Mouse (Mus musculus) hindbrain, embryonic 15.5 days (tissue): ENCODE results near the gene Hkdc1. TPM values are rescaled to one million over a fixed set of nuclear protein-coding genes. Genes with fewer than 3 reads are reported as not detected.
"Not testable (repeated sequence)": the region's sequence is repeated elsewhere in the genome, so short reads cannot be mapped to it uniquely, and the experiment has no call there.

Source experiments
- ATAC-seq: fragments of 200-750 bp; cut with Nextera tagmentation; 2 replicates; pipeline ENCODE4 v1.8.0; 2017; ENCODE audit warnings: low read depth, moderate number of reproducible peaks, moderate TSS enrichment; ENCODE audit not compliant: low FRiP score
- H3K27ac ChIP-seq: fragments of 300-500 bp; sonication (generic); replicated peaks from 2 replicates; pipeline ENCODE4 v1.5.1; 2015; ENCODE audit warnings: mild to moderate bottlenecking, inconsistent platforms
- H3K27me3 ChIP-seq: fragments of 300-500 bp; sonication (generic); 2 replicates; pipeline ENCODE4 v1.6.1; 2015; ENCODE audit warnings: control low read depth, inconsistent platforms
- H3K36me3 ChIP-seq: fragments of 300-500 bp; sonication (generic); 2 replicates; pipeline ENCODE4 v1.6.1; 2015; ENCODE audit warnings: control low read depth, inconsistent platforms
- H3K4me1 ChIP-seq: fragments of 300-500 bp; sonication (generic); replicated peaks from 2 replicates; pipeline ENCODE4 v1.6.1; 2015; ENCODE audit warnings: control low read depth, inconsistent platforms
- H3K4me2 ChIP-seq: fragments of 300-500 bp; sonication (generic); 2 replicates; pipeline ENCODE4 v1.6.1; 2015; ENCODE audit warnings: moderate library complexity, mild to moderate bottlenecking, inconsistent platforms
- H3K4me3 ChIP-seq: fragments of 300-500 bp; sonication (generic); 2 replicates; pipeline ENCODE4 v1.5.1; 2015; ENCODE audit warnings: mild to moderate bottlenecking, inconsistent platforms
- H3K9ac ChIP-seq: fragments of 300-500 bp; sonication (generic); 2 replicates; pipeline ENCODE4 v1.6.1; 2015; ENCODE audit warnings: inconsistent platforms
- H3K9me3 ChIP-seq: fragments of 300-500 bp; sonication (generic); 2 replicates; pipeline ENCODE4 v1.6.1; 2016; ENCODE audit warnings: control low read depth, inconsistent platforms
- WGBS: fragments of 180-500 bp; shearing (Covaris S2); methylation state at CpG from one replicate; pipeline ENCODE4 v1.1.7; 2015; 5-methylcytosine and 5-hydroxymethylcytosine counted together
- polyA plus RNA-seq: library from polyadenylated mRNA; unstranded; fragments of >200 nt; fragmentation: Nextera tagmentation; extraction: Ambion mirVana; gene quantifications from 2 replicates; pipeline ENCODE4 v1.2.1, GENCODE M21; 2015

Gene Hkdc1
- polyA plus RNA-seq = 0.59 and 0.97 TPM in 2 replicates

- 34% methylated on average over 15 of the region's 15 CpGs for WGBS
- Histone ChIP-seq H3K4me1 (no peaks in the 10 kb centered on the region), H3K27ac (no peak within 1 kb of the TSS), H3K9ac (no peak within 1 kb of the TSS), H3K4me3 (no peak within 1 kb of the TSS), H3K9me3 (no peaks in the 10 kb centered on the region), H3K36me3 (no peaks in the 10 kb centered on the region), H3K27me3 (no peaks in the 10 kb centered on the region), H3K4me2 (no peak within 1 kb of the TSS)
- no peak for ATAC-seq
Measured at GRCm38 (mm10) chr10:62422255-62422654, at the start of gene Hkdc1. Gene Hkdc1 (minus strand): TSS chr10:62422491.

- WGBS = 56% methylated on average over 5 of the region's 5 CpGs
- no peak overlapping the region for H3K4me2 ChIP-seq
- no peak overlapping the region for H3K9ac ChIP-seq
- H3K9me3 ChIP-seq = no peaks in the 10 kb centered on the region
- no peak overlapping the region for H3K27ac ChIP-seq
- H3K27me3 ChIP-seq = no peaks in the 10 kb centered on the region
- H3K4me1 ChIP-seq = no peaks in the 10 kb centered on the region
- no peak overlapping the region for H3K4me3 ChIP-seq
- H3K36me3 ChIP-seq = peaks cover 7% of the 10 kb centered on the region; the same call in 1 of the 2 replicates
- no peak for ATAC-seq
Measured at GRCm38 (mm10) chr10:62471105-62471504, 48.8 kb upstream of the Hkdc1 start.

- Histone ChIP-seq H3K36me3 (peaks cover 7% of the 10 kb centered on the region; the same call in 1 of the 2 replicates), H3K9ac (no peak overlapping the region), H3K4me1 (no peaks in the 10 kb centered on the region), H3K4me2 (no peak overlapping the region), H3K4me3 (no peak overlapping the region), H3K27me3 (no peaks in the 10 kb centered on the region), H3K9me3 (no peaks in the 10 kb centered on the region), H3K27ac (no peak overlapping the region)
- no peak for ATAC-seq
- 96% methylated on average over 4 of the region's 4 CpGs for WGBS
Measured at GRCm38 (mm10) chr10:62469736-62470135, 47.4 kb upstream of the Hkdc1 start.

GRCm38 (mm10) chr10:62461321-62461720 is 39.0 kb upstream of the Hkdc1 start:
- Histone ChIP-seq H3K4me3 (no peak overlapping the region), H3K9ac (no peak overlapping the region), H3K27me3 (no peaks in the 10 kb centered on the region), H3K27ac (no peak overlapping the region), H3K4me2 (no peak overlapping the region), H3K9me3 (no peaks in the 10 kb centered on the region), H3K36me3 (peaks cover 41% of the 10 kb centered on the region), H3K4me1 (no peaks in the 10 kb centered on the region)
- no peak for ATAC-seq

GRCm38 (mm10) chr10:62452001-62452400 is 29.7 kb upstream of the Hkdc1 start:
- Histone ChIP-seq H3K36me3 (peaks cover 26% of the 10 kb centered on the region), H3K4me1 (peaks cover 20% of the 10 kb centered on the region)
- not testable (repeated sequence) for H3K4me2 ChIP-seq, H3K27ac ChIP-seq, H3K27me3 ChIP-seq, H3K9me3 ChIP-seq, H3K9ac ChIP-seq, H3K4me3 ChIP-seq, ATAC-seq
- 72% methylated on average over 11 of the region's 11 CpGs for WGBS

GRCm38 (mm10) chr10:62450280-62450640 is 28.0 kb upstream of the Hkdc1 start:
- Histone ChIP-seq H3K27me3 (no peaks in the 10 kb centered on the region), H3K4me3 (peak overlapping the region; percentile 88), H3K4me2 (peak overlapping the region; percentile 73), H3K9ac (peak overlapping the region; percentile 96), H3K9me3 (no peaks in the 10 kb centered on the region), H3K36me3 (peaks cover 27% of the 10 kb centered on the region), H3K27ac (peak overlapping the region; percentile 98), H3K4me1 (peaks cover 20% of the 10 kb centered on the region)
- 36% methylated on average over 18 of the region's 18 CpGs for WGBS
- no peak for ATAC-seq

GRCm38 (mm10) chr10:62449364-62450279 is 27.3 kb upstream of the Hkdc1 start, which contains the start of the genes 4930507D05Rik and Supv3l1:
Gene 4930507D05Rik (plus strand): TSS chr10:62449489.
Gene Supv3l1 (minus strand): TSS chr10:62449738.
- peak within 1 kb of the TSS; percentile 88 for H3K4me3 ChIP-seq
- H3K36me3 ChIP-seq = peaks cover 29% of the 10 kb centered on the region
- H3K27ac ChIP-seq = peak within 1 kb of the TSS; percentile 98
- no peaks in the 10 kb centered on the region for H3K27me3 ChIP-seq
- H3K9ac ChIP-seq = peak within 1 kb of the TSS; percentile 96
- peaks cover 20% of the 10 kb centered on the region for H3K4me1 ChIP-seq
- peak within 1 kb of the TSS; percentile 73 for H3K4me2 ChIP-seq
- no peaks in the 10 kb centered on the region for H3K9me3 ChIP-seq
- under 1% methylated on average over 73 of the region's 73 CpGs for WGBS
- ATAC-seq = peak; percentile 95

- H3K9me3 ChIP-seq = no peaks in the 10 kb centered on the region
- WGBS = 95% methylated on average over 5 of the region's 5 CpGs
- H3K4me1 ChIP-seq = no peaks in the 10 kb centered on the region
- no peak overlapping the region for H3K9ac ChIP-seq
- no peak overlapping the region for H3K4me2 ChIP-seq
- peaks cover 73% of the 10 kb centered on the region for H3K36me3 ChIP-seq
- no peak overlapping the region for H3K27ac ChIP-seq
- ATAC-seq = no peak
- no peak overlapping the region for H3K4me3 ChIP-seq
- no peaks in the 10 kb centered on the region for H3K27me3 ChIP-seq
Measured at GRCm38 (mm10) chr10:62430427-62430826, 8.1 kb upstream of the Hkdc1 start.

GRCm38 (mm10) chr10:62425081-62425871 is 3.0 kb upstream of the Hkdc1 start:
- WGBS = 49% methylated on average over 9 of the region's 9 CpGs
- H3K4me3 ChIP-seq = no peak overlapping the region
- no peak overlapping the region for H3K27ac ChIP-seq
- no peaks in the 10 kb centered on the region for H3K9me3 ChIP-seq
- H3K27me3 ChIP-seq = no peaks in the 10 kb centered on the region
- H3K4me2 ChIP-seq = no peak overlapping the region
- no peaks in the 10 kb centered on the region for H3K4me1 ChIP-seq
- peaks cover 26% of the 10 kb centered on the region for H3K36me3 ChIP-seq
- ATAC-seq = no peak
- no peak overlapping the region for H3K9ac ChIP-seq

GRCm38 (mm10) chr10:62421127-62421526 is 1.2 kb downstream of the Hkdc1 start:
- 79% methylated on average over 3 of the region's 3 CpGs for whole genome bisulfite sequencing
- H3K27me3 ChIP-seq = no peaks in the 10 kb centered on the region
- ATAC-seq = peak; percentile 66; the same call in 1 of the 2 replicates
- H3K4me2 ChIP-seq = no peak overlapping the region
- H3K36me3 ChIP-seq = no peaks in the 10 kb centered on the region
- H3K9ac ChIP-seq = no peak overlapping the region
- H3K9me3 ChIP-seq = no peaks in the 10 kb centered on the region
- H3K4me3 ChIP-seq = no peak overlapping the region
- H3K27ac ChIP-seq = no peak overlapping the region
- H3K4me1 ChIP-seq = no peaks in the 10 kb centered on the region

- no peak overlapping the region for H3K4me3 ChIP-seq
- H3K27ac ChIP-seq = no peak overlapping the region
- H3K9ac ChIP-seq = no peak overlapping the region
- H3K36me3 ChIP-seq = no peaks in the 10 kb centered on the region
- no peaks in the 10 kb centered on the region for H3K4me1 ChIP-seq
- H3K9me3 ChIP-seq = no peaks in the 10 kb centered on the region
- no peaks in the 10 kb centered on the region for H3K27me3 ChIP-seq
- H3K4me2 ChIP-seq = no peak overlapping the region
- WGBS = 70% methylated on average over 6 of the region's 6 CpGs
- ATAC-seq = no peak
Measured at GRCm38 (mm10) chr10:62420399-62420798, 1.9 kb downstream of the Hkdc1 start.

- WGBS = 83% methylated on average over 5 of the region's 5 CpGs
- H3K36me3 ChIP-seq = no peaks in the 10 kb centered on the region
- H3K4me1 ChIP-seq = no peaks in the 10 kb centered on the region
- no peak for ATAC-seq
- no peaks in the 10 kb centered on the region for H3K9me3 ChIP-seq
- no peaks in the 10 kb centered on the region for H3K27me3 ChIP-seq
- no peak overlapping the region for H3K9ac ChIP-seq
- no peak overlapping the region for H3K4me3 ChIP-seq
- no peak overlapping the region for H3K4me2 ChIP-seq
- no peak overlapping the region for H3K27ac ChIP-seq
Measured at GRCm38 (mm10) chr10:62419422-62419821, 2.9 kb downstream of the Hkdc1 start.
